Mouse (Mus musculus) liver, embryonic 14.5 days (tissue): ENCODE data around the gene Olfr920. TPM values are rescaled to one million over a fixed set of nuclear protein-coding genes. Genes with fewer than 3 reads are reported as not detected.

ENCODE experiments used
- ATAC-seq: fragments of 200-750 bp; cut with Nextera tagmentation; 2 replicates; pipeline ENCODE4 v1.8.0; 2017; ENCODE audit warnings: moderate number of reproducible peaks, mild to moderate bottlenecking, moderate library complexity; ENCODE audit not compliant: insufficient read depth
- DNase-seq, 3 experiments: peaks; one replicate each; pipeline ENCODE4 v3.0.0-alpha.2; 2012 to 2013; ENCODE audit warnings: low read depth in 3 of 3, low spot score in 3 of 3
- H3K27ac ChIP-seq: fragments of 300-500 bp; sonication (generic); 2 replicates; pipeline ENCODE4 v1.5.1; 2014; ENCODE audit warnings: moderate library complexity, mild to moderate bottlenecking, control low read depth, inconsistent platforms
- H3K27me3 ChIP-seq: fragments of 300-500 bp; sonication (generic); 2 replicates; pipeline ENCODE4 v1.6.1; 2014; ENCODE audit warnings: mild to moderate bottlenecking, low read length, moderate library complexity; ENCODE audit not compliant: control insufficient read depth, insufficient read depth
- H3K36me3 ChIP-seq: fragments of 300-500 bp; sonication (generic); replicated peaks from 2 replicates; pipeline ENCODE4 v1.6.1; 2014; ENCODE audit warnings: low read depth; ENCODE audit not compliant: control insufficient read depth, insufficient read depth
- H3K4me1 ChIP-seq, 2 experiments: fragments of 200-500 bp in 1 of 2; fragments of 300-500 bp in 1 of 2; sonication (generic) in 1 of 2; replicated peaks; 2 replicates each; pipeline ENCODE4 v1.6.1; 2012 to 2014; ENCODE audit warnings: antibody characterized with exemption in 1 of 2, inconsistent platforms in 1 of 2, low read length in 1 of 2; ENCODE audit not compliant: control insufficient read depth in 2 of 2, insufficient read depth in 2 of 2
- H3K4me2 ChIP-seq: fragments of 300-500 bp; sonication (generic); 2 replicates; pipeline ENCODE4 v1.6.1; 2014; ENCODE audit warnings: low read depth, mild to moderate bottlenecking, control low read depth, moderate library complexity
- H3K4me3 ChIP-seq, 2 experiments: fragments of 200-500 bp in 1 of 2; fragments of 300-500 bp in 1 of 2; sonication (generic) in 1 of 2; 2 replicates each; pipeline ENCODE4 v1.5.1; 2012 to 2014; ENCODE audit warnings: low read depth in 2 of 2, low read length in 2 of 2, mild to moderate bottlenecking in 2 of 2, control low read depth in 1 of 2, inconsistent platforms in 1 of 2, moderate library complexity in 1 of 2; ENCODE audit not compliant: insufficient read depth in 1 of 2
- H3K9ac ChIP-seq: fragments of 300-500 bp; sonication (generic); replicated peaks from 2 replicates; pipeline ENCODE4 v1.6.1; 2014; ENCODE audit warnings: mild to moderate bottlenecking, control low read depth, moderate library complexity
- H3K9me3 ChIP-seq: fragments of 300-500 bp; sonication (generic); 2 replicates; pipeline ENCODE4 v1.6.1; 2016; ENCODE audit warnings: low read length, mixed read lengths; ENCODE audit not compliant: control insufficient read depth
- CTCF ChIP-seq: IDR thresholded peaks from 2 replicates; pipeline ENCODE4 v1.5.1; 2016; ENCODE audit warnings: antibody characterized with exemption, low read depth, control low read depth
- EP300 ChIP-seq: IDR thresholded peaks from 2 replicates; pipeline ENCODE4 v1.6.1; 2016; ENCODE audit warnings: antibody characterized with exemption, low read depth
- WGBS: fragments of 180-500 bp; shearing (Covaris S2); extraction: QIAGEN DNeasy Blood & Tissue Kit; methylation state at CpG from one replicate; pipeline ENCODE4 v1.1.7; 2014; ENCODE audit not compliant: insufficient replicate concordance; 5-methylcytosine and 5-hydroxymethylcytosine counted together
- polyA plus RNA-seq, 2 experiments: library from polyadenylated mRNA; depleted of rRNA in 1 of 2; stranded (reverse) in 1 of 2; unstranded in 1 of 2; fragments of >200 nt; fragmentation: Nextera tagmentation in 1 of 2; extraction: Ambion mirVana in 1 of 2; gene quantifications; 2 replicates each; pipeline versions ENCODE4 v1.2.1 to v1.2.3; 2012 to 2014

The Olfr920 gene
- 0.03 and 0.04 TPM in 2 replicates for polyA plus RNA-seq (2012; rRNA removed)
- not detected in 2 replicates for polyA plus RNA-seq (2014; fragmentation: Nextera tagmentation; extraction: Ambion mirVana)

DNA sequence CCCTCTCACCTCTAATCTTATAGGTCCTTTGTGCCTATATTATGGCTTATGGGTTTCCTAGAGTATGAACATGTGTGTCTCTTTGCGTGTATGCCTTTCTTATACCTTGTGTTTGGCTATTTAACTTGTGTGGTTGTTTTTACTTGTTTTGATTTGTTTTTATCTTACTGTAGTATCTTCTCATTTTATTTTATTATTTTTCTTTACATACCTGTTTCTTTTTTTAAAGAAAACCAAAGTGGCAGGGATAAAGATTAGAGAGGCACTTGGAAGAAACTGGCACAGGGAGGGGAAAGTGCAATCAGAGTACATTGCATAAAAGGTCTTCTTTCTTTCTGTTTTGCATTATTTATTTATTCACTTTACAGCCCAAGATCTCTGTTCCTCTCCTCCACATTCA is at the start of gene Olfr920:
Olfr920 (plus strand) TSS at position 301 of the 400 bp plus-strand sequence.
- H3K4me2 ChIP-seq = no peak within 1 kb of the TSS
- no peak for TF ChIP-seq EP300
- TF ChIP-seq CTCF = no peak
- H3K27ac ChIP-seq = no peak within 1 kb of the TSS
- 63% methylated on average over 1 of the region's 1 CpGs for WGBS
- no peak for DNase-seq
- H3K9me3 ChIP-seq = no peaks in the 10 kb centered on the region
- no peaks in the 10 kb centered on the region for H3K4me1 ChIP-seq
- no peak within 1 kb of the TSS for H3K4me3 ChIP-seq
- no peak within 1 kb of the TSS for H3K9ac ChIP-seq
- no peaks in the 10 kb centered on the region for H3K36me3 ChIP-seq
- no peak for ATAC-seq
- H3K27me3 ChIP-seq = no peaks in the 10 kb centered on the region

DNA sequence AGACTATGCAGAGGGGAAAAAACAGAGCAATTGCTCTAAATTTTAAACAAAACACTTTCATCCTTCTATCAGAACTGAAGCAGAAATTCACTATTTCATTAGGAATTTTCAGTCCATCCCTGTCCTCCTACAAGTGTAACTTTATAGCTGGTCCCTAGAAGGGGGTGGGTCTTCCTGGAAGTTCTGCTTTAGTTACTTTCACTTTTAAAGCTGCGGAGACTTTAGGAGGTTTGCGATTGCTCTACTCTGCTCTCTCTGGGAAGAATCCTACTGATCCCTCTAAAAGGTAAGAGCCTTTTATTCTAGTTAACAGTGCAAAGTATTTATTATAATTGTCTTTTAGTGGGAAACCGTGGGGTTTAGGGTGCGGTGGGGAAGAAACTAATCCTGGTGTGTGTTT is 34.0 kb upstream of the Olfr920 start, which contains the start of gene Vwa5a:
Vwa5a (plus strand) TSS at position 167 of the 400 bp plus-strand sequence.
- peak within 1 kb of the TSS; percentile 72 for H3K9ac ChIP-seq
- peak within 1 kb of the TSS; percentile 79 for H3K4me2 ChIP-seq
- H3K36me3 ChIP-seq = no peaks in the 10 kb centered on the region
- ATAC-seq (peak; percentile 64), DNase-seq (peak; percentile 26 to 43 (median 31))
- no peaks in the 10 kb centered on the region for H3K9me3 ChIP-seq
- H3K27ac ChIP-seq = peak within 1 kb of the TSS; percentile 36
- 4% methylated on average over 4 of the region's 4 CpGs for WGBS
- no peak for TF ChIP-seq CTCF
- TF ChIP-seq EP300 = no peak
- no peaks in the 10 kb centered on the region for H3K27me3 ChIP-seq
- H3K4me3 ChIP-seq = peak within 1 kb of the TSS; percentile 61 to 68
- H3K4me1 ChIP-seq = peaks cover 3 to 11% of the 10 kb centered on the region in 2 experiments

DNA sequence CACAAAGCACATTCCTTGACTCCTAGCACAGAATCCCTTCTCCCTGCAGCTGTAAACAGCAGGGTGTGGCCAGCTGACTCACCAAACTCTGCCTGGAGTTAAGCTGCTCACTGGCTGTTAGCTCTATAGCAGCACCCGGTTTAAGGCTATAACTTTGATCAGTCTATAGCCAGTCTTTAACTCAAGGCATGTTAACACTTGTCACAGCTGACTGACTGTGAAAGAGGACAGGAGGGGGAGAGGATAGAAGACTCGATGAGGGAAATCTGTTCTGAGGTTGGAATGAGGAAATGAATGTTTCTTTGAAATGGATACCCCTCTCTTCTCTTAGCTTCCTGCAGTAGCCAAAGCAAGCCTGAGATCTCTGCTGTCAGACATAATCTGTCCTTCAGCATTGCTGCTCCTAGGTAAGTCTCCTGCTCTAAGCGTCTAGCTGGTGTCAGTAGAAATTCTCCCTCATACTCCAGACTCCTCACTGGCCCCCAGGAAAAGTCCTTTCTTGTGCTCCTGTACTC is 33.1 kb upstream of the Olfr920 start:
- peak; percentile 17 to 32 (median 24) for DNase-seq
- ATAC-seq = peak; percentile 86

DNA sequence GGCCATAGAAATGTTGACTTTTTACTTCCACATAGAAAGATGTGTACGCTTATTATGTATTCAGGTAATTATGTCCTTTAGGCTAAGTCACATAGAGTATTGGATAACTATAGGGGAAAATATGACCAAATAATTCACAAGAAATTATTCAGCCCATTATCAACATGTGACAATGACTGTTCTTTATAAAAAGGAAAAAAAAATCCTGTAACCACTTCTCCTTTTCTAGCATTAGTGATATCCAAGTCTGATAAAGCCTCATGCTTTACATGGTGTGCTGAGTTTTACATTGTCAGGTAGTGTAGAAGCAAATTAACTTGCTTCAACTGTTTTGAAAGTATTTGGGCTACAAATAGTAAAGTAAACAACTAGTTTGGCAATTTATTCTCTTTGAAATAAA is 28.1 kb upstream of the Olfr920 start:
- no peaks in the 10 kb centered on the region for H3K9me3 ChIP-seq
- no peak overlapping the region for H3K9ac ChIP-seq
- no peak for ATAC-seq
- H3K4me3 ChIP-seq = no peak overlapping the region
- DNase-seq = no peak
- H3K36me3 ChIP-seq = no peaks in the 10 kb centered on the region
- WGBS = 76% methylated on average over 1 of the region's 1 CpGs
- no peak for TF ChIP-seq CTCF
- TF ChIP-seq EP300 = no peak
- no peak overlapping the region for H3K4me2 ChIP-seq
- no peak overlapping the region for H3K27ac ChIP-seq
- no peaks in the 10 kb centered on the region for H3K27me3 ChIP-seq
- peaks cover 0 to 6% of the 10 kb centered on the region in 2 experiments; a peak in 3 of 4 replicates for H3K4me1 ChIP-seq

More for the DNA sequence above, 33.1 kb upstream of the Olfr920 start:
- Histone ChIP-seq H3K36me3 (no peaks in the 10 kb centered on the region), H3K4me3 (peak overlapping the region; percentile 61 to 68), H3K4me2 (peak overlapping the region; percentile 79), H3K9me3 (no peaks in the 10 kb centered on the region), H3K9ac (peak overlapping the region; percentile 72), H3K4me1 (peaks cover 3 to 11% of the 10 kb centered on the region in 2 experiments), H3K27ac (peak overlapping the region; percentile 17; the same call in 1 of the 2 replicates), H3K27me3 (no peaks in the 10 kb centered on the region)
- WGBS = 0% methylated on average over 3 of the region's 3 CpGs
- TF ChIP-seq CTCF (no peak), EP300 (no peak)

DNA sequence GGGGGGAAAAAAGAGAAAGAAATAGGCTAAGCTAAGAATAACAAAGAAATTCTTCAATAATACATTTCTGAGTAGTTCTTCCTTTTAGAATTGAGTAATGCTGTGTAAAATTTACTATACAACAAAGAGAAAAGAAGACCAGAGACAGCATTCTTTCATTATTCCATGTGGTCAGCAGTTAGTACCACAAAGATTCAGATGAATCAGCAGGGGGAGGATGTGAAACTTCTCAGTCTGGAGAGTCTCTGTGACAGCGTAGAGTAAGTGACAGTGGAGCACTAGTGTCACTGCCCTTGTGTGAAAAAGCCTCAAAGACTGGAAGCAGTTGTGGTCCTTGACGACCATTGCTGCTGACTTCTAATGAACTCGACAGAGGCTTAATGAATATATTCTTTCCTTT is 23.9 kb upstream of the Olfr920 start:
- DNase-seq (no peak), ATAC-seq (no peak)
- Histone ChIP-seq H3K9me3 (no peaks in the 10 kb centered on the region), H3K27me3 (no peaks in the 10 kb centered on the region), H3K4me3 (no peak overlapping the region), H3K4me1 (no peaks in the 10 kb centered on the region), H3K27ac (no peak overlapping the region), H3K36me3 (no peaks in the 10 kb centered on the region), H3K9ac (no peak overlapping the region), H3K4me2 (no peak overlapping the region)
- WGBS = 70% methylated on average over 3 of the region's 3 CpGs
- no peak for TF ChIP-seq CTCF
- no peak for TF ChIP-seq EP300
